Mouse (Mus musculus) ES-E14 (cell line): ENCODE measurements around the gene Cux2.
A peak's percentile ranks its signal among the peaks of the same experiment; 100 is the strongest.

Source experiments
- CHD2 ChIP-seq: IDR thresholded peaks from 2 replicates; pipeline ENCODE4 v1.6.1; 2014; ENCODE audit warnings: mild to moderate bottlenecking, low read depth, low read length, inconsistent platforms
- HCFC1 ChIP-seq: IDR thresholded peaks from 2 replicates; pipeline ENCODE4 v1.6.1; 2012; ENCODE audit warnings: low read length, inconsistent platforms, borderline replicate concordance; ENCODE audit not compliant: insufficient read depth
- MAFK ChIP-seq: IDR thresholded peaks from 2 replicates; pipeline ENCODE4 v1.6.1; 2014; ENCODE audit warnings: mild to moderate bottlenecking, low read depth, low read length, inconsistent platforms; ENCODE audit not compliant: insufficient read depth
- ZNF384 ChIP-seq: IDR thresholded peaks from 2 replicates; pipeline ENCODE4 v1.6.1; 2012; ENCODE audit warnings: low read depth, low read length, inconsistent platforms

DNA sequence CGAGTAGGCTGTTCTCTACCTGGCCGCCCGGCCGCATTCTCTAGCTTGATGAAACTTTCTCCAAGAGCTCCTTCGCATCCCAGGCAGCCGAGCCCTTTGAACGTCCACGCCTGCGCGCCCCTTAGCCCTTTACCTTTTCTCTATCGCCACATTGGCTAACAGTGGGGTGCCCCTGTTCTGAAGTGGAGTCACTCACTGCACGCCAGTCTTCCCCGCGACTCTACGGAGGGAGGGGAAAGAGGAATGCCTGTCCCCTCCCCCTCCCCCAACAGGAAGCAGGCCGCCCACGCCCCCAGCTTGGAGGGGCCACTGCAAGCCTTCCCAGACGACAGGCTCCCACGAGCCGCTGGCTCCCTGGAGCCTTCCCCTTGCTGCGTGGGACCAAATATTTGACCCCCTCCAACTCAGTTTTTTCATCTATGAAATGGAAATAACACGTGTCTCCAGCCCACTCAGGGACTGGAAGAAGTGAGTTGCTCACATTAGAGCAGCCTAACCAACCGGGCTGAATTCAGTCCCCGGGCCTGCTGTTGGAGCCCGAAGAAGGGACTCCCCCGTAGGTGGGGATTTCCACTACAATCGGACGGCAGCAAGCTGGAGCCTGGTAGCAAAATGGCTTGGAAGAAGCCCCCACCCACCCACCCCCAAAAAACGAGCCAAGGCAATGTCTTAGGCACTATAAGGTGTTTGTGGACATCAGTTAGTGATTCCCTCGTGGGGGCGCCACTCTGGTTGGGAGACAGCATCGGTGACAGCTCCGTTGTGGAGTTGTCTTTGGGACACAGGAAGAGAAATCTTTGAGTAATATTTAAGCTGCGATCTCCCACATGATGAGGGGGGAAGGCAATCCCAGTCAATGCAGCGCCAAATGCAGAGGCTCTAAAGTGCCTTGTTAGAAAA, 212.2 kb downstream of the Cux2 start, which contains the start of gene Sh2b3:
- TF ChIP-seq ZNF384 (no peak), CHD2 (peak; percentile 33; the same call in 1 of the 2 replicates), HCFC1 (no peak; the same call in 1 of the 2 replicates), MAFK (no peak)
